Mouse (Mus musculus) A20 (cell line): ENCODE data around the gene Dus1l.
"Not testable (repeated sequence)": the region's sequence is repeated elsewhere in the genome, so short reads cannot be mapped to it uniquely, and the experiment has no call there.

Source experiments
- DNase-seq: peaks from one replicate; pipeline ENCODE4 v3.0.0-alpha.2; 2011; ENCODE audit warnings: low read depth, low spot score

The Dus1l gene

GRCm38 (mm10) chr11:120819556-120819955, 23.4 kb upstream of the Dus1l start:
- no peak for DNase-seq

GRCm38 (mm10) chr11:120818251-120818650, 22.0 kb upstream of the Dus1l start:
- no peak for DNase-seq

GRCm38 (mm10) chr11:120817358-120817757, 21.2 kb upstream of the Dus1l start:
- no peak for DNase-seq

- no peak for DNase-seq
These were observed 15.9 kb upstream of the Dus1l start for GRCm38 (mm10) chr11:120812068-120812467.

GRCm38 (mm10) chr11:120808010-120808409, 11.8 kb upstream of the Dus1l start:
- no peak for DNase-seq

- DNase-seq = no peak
These were observed 9.4 kb upstream of the Dus1l start for GRCm38 (mm10) chr11:120805375-120806298.

- no peak for DNase-seq
These were observed 8.6 kb upstream of the Dus1l start for GRCm38 (mm10) chr11:120804769-120805168.

GRCm38 (mm10) chr11:120804274-120804673, 8.1 kb upstream of the Dus1l start:
- DNase-seq = no peak

- DNase-seq = peak; percentile 88
These were observed 4.1 kb upstream of the Dus1l start for GRCm38 (mm10) chr11:120800061-120800904.

GRCm38 (mm10) chr11:120799316-120799890, 3.2 kb upstream of the Dus1l start:
- DNase-seq = no peak

- DNase-seq = no peak
These were observed 2.0 kb upstream of the Dus1l start for GRCm38 (mm10) chr11:120798244-120798643.

- no peak for DNase-seq
These were observed 377 bp upstream of the Dus1l start for GRCm38 (mm10) chr11:120796614-120796946.

- no peak for DNase-seq
These were observed 3.6 kb downstream of the Dus1l start for GRCm38 (mm10) chr11:120792652-120793051.

GRCm38 (mm10) chr11:120789810-120790209, 6.4 kb downstream of the Dus1l start:
- no peak for DNase-seq

- no peak for DNase-seq
These were observed 6.8 kb downstream of the Dus1l start for GRCm38 (mm10) chr11:120789355-120789754.

GRCm38 (mm10) chr11:120788460-120788859, 7.7 kb downstream of the Dus1l start:
- not testable (repeated sequence) for DNase-seq

GRCm38 (mm10) chr11:120785145-120785544, 11.1 kb downstream of the Dus1l start:
- no peak for DNase-seq

GRCm38 (mm10) chr11:120784064-120784791, 12.0 kb downstream of the Dus1l start, which contains the start of the genes Rfng and Gps1:
TSS of gene Rfng (minus strand) at chr11:120784207.
TSS of gene Gps1 (plus strand) at chr11:120784272.
- DNase-seq = peak; percentile 87

- DNase-seq = peak; percentile 32
These were observed 12.7 kb downstream of the Dus1l start for GRCm38 (mm10) chr11:120783426-120784063.

- DNase-seq = not testable (repeated sequence)
These were observed 14.8 kb downstream of the Dus1l start for GRCm38 (mm10) chr11:120781361-120781760.

- no peak for DNase-seq
These were observed 16.3 kb downstream of the Dus1l start for GRCm38 (mm10) chr11:120779876-120780275.
